Mouse (Mus musculus) cerebellum, adult 8-10 months (tissue): ENCODE measurements around the gene Mocs1.

Experiments used
- DNase-seq: peaks from one replicate; pipeline ENCODE4 v3.0.0; 2022

Mocs1 gene

DNA sequence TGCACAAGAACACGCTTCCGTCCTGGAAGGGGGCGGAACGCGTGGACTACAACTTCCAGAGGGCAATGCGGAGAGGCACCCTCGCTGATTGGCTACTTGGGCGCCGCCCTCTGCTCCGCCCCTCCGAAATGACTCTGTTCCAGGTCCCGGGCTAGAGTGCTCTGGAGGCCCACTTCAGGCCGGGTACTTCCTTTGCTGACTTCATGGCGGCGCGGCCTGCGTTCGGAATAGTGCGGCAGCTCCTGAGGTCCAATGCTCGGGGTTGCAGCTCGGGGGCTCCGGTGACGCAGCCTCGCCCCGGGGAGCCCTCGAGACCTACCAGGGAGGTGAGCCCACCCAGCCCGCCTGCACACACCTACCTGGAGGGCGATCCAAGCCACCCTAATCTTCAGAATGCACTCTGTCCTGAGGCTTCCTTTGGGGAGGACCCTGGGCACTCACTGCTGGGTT is at the start of gene Mocs1:
Mocs1 (plus strand) TSS at position 124 of the 450 bp plus-strand sequence.
- DNase-seq: peak; percentile 89

DNA sequence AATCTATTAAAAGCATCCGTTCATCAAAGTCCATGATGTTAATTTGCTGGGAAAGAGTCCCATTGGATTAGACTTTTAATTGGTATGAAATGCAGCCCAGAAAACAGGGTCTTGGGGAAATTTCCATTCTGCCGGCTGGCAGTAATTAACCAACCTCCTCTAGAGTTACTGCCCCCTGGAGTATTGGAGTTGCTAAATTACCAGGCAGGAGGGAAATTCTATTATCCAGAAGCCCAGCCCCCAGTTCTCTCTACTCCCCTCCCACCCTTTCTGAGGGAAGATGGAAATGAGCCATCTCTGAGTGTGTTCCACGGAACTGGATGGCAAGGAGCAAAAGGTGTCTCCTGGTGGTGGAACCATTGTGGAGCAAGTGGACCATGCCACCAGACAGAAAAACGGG is 48.5 kb upstream of the Mocs1 start:
- DNase-seq: no peak

DNA sequence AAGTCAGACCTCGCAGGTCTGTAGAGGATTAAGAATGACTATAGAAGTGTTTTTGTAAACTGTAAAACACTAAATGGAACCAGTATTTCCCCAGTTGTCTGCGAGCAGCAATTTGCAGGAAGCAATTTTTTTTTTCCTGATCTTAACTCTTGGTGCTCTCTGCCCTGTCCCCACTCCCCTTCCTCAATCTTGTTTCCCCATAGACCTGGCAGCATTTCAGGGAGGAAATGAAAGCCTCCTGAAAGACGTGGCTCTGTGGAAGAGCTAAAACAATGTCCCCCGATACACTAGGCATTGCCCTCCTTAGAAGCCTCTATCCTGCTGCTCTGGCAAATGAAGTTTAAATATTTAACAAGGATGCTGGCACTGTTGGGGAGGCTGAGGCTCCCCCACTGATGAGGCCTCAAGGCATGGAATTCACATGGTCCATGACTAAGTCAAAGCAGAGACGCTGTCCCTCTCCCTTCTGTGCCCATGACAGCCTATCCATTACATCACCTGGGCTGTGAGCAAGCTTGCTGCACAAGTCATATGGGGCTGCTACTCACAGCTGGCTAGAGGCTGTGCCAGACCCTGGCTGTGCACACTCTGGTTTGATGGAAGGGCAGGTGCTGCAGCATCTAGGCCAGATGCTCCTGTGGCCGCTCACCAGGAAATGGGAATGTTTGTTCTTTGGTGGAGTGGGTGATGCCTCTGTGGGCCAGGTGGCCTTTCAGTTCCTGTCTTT is 43.8 kb upstream of the Mocs1 start:
- no peak for DNase-seq

DNA sequence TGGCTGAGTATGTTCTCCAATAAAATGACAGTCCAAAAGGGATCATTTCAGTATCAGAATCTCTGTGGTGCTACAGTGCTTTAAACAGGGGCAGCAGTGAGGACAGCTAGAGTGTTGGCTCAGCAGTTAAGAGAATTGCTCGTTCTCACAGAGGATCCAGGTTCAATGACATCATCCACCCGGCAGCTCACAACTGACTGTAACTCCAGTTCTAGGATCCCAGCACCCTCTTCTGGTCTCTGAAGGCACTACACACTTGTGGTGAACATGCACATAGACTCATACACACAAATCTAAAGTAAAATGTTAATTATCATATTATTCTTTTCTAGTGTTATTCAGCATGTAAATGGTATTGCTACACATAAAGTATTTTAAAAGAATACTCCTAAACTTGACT is 40.4 kb upstream of the Mocs1 start:
- DNase-seq: no peak

DNA sequence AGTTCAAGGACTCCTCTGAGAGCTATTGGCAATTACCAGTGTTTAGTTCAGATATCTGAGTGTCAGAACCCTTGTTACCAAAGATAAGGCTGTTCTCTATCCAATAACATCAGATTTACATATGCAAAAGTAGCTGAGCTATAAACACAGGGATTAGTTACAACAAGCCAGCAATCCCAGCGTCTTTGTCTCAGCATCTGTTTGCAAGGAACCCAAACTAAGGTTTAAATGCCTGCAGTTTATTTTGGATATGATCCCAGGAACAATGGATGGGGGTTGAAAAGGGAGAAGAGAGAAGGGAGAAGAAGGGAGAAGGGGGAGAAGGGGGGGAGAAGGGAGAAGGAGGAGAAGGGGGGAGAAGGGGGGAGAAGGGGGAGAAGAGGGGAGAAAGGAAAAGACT is 35.4 kb upstream of the Mocs1 start:
- no peak for DNase-seq

DNA sequence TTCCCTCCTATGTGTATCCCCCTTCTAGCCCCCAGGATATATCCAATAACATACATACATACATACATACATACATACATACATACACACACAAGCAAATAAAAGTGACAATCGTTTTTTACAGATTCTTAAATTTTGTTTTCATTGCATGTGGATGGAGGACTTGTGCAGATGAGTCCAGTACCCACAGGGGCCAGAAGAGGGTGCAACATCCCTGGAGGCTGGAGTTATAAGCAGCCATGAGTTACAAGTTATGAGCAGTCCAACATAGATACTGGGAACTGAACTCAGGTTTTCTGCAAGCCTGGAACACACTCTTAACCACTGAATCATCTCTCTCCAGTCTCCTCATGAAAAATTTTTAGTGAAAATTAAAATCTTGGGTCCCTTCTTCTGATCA is 33.3 kb upstream of the Mocs1 start:
- no peak for DNase-seq

DNA sequence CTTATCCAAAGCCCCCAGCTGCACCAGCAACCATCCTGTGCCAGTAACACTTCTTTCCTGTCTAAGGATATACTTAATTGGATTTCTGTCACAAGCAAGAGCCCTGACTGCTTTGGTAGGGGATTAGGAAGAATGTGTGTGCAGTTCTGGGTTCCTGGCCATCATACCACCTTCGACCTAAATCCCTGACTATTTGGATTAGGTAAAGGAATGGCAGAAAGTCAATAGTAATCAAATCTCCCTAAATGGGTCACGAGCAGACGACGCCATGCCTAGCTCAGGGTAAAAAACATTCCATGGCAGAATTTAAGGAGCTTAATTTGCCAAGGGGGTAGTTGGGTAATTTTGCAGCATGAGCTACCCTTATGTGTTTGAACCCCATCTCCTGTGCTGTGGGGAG is 28.6 kb upstream of the Mocs1 start:
- DNase-seq: no peak

DNA sequence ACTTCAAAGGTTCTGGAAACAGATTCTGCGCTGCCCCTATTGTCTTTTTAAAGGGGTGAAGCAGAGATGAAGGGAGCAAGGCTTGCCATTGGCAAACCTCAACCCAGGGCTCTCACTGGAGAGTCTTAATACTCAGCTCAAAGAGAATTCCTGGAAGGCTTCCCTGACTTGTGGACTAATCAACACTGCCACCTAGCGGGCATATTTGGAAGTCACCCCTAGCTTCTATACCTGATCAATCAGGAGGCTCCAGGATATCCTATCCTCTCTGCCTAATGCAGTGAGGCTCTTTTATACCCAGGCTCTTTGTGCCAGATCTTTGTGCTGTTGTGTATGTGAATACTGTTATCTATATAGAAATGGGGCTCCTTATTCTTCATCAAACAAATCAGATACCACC is 28.0 kb upstream of the Mocs1 start:
- peak; percentile 81 for DNase-seq

DNA sequence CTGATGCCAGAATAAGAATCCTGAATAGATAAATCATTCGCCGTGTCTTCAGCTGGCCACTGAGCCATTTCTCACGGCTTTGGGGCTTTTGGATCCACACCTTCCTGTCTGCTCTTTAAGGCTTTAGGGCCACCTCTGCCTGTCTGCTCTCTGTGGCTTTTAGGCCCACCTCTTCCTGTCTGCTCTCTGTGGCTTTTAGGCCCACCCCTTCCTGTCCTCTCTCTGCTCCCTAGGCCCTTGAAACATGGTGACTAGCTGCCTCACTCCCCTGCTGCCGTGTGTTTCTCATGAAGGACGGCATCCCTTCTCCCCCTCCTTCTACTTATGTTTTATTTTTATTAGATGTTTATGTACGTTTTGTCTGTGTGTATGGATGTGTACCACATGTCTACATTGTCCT is 25.0 kb upstream of the Mocs1 start:
- DNase-seq: no peak

DNA sequence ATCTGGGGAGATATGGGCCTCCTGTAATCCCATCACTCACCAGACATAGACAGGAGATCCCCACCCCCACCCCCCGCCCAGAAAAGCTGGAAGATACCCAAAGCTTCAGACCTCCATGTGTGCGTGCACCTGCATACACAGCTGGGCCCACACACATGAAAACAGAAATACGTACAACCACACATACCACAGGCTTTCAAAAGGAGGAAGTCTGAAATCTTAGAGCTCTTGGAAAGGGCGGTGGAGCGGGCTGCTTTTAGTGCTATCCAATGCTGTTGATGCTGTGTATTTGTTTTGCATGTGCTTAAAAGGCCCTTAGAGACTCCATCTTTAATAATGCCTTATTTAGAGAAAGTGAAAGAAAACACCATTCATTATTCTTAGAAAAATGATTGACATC is 22.2 kb upstream of the Mocs1 start:
- DNase-seq: no peak

DNA sequence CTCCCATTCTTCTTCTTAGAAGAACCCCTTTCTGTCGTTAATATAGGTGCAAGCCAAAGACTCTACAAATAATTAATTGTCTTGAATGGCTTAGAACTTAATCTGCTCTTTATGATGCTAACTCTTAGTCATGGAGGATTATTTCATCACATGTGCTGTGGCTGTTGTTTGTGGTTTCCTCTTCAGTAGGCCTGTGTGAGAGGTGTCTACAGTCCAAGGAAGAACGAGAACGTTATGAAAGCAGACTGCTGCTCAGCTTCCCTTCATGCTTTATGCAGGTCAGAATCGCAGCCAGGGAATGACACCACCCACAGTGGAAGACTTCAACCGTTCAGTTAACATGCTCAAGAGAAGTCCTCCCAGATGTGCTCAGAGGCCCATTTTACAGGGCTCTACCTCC is 15.2 kb upstream of the Mocs1 start:
- no peak for DNase-seq

DNA sequence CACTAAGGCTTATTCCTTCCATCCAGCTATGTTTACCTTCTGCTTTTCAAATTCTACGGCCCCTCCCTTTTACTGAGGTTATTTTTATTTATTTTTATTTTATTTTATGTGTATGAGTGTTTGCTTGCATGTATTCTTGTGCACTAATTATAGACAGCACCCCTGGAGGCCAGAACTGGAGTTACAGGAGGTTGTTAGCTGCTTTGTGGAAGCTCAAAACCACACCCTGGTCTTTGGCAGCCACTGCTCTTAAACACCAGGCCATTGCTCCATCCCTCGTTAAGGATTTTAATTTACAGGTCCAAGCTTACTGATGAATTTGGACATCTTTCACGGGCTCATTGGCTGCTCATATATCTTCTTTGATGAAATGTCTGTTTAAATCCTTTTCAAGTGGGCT is 14.6 kb upstream of the Mocs1 start:
- DNase-seq: no peak

DNA sequence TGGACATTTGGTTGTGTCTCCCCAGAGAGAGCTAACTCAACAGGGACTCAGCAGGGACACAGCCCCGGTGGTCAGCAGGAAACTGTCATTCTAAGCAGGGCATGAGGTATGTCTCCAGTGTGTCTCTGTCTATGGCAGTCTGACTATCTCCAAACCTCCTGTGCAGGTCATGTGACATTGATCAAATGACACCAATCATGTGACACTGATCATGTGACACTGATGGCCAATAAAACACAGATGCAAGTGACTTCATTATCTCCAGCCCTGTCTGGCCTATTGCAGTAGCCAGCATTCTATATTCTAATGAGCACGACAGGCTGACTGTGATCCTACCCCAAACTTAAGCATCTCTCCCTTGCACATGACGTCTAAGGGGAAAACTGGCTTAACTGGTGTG is 11.9 kb upstream of the Mocs1 start:
- DNase-seq: no peak

DNA sequence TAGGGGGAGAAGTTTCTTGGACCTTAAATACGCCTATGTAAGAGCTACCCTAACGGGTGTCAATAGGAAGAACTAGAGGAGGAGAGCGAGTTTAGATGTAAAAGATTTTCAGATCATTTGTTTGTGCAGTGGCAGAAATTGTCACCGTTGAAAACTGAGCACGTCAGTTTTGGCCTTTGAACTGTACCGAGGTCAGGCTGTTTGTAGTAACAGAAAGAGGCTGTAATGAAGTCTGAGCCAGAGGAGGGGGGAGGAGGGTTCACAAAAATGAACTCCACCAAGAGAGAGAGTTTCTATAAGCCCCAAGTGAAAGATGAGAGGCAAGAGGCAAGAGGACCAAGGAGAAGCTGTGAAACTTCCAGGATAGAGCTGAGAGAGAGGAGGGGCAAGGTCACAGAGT is 8.3 kb upstream of the Mocs1 start:
- DNase-seq: no peak

DNA sequence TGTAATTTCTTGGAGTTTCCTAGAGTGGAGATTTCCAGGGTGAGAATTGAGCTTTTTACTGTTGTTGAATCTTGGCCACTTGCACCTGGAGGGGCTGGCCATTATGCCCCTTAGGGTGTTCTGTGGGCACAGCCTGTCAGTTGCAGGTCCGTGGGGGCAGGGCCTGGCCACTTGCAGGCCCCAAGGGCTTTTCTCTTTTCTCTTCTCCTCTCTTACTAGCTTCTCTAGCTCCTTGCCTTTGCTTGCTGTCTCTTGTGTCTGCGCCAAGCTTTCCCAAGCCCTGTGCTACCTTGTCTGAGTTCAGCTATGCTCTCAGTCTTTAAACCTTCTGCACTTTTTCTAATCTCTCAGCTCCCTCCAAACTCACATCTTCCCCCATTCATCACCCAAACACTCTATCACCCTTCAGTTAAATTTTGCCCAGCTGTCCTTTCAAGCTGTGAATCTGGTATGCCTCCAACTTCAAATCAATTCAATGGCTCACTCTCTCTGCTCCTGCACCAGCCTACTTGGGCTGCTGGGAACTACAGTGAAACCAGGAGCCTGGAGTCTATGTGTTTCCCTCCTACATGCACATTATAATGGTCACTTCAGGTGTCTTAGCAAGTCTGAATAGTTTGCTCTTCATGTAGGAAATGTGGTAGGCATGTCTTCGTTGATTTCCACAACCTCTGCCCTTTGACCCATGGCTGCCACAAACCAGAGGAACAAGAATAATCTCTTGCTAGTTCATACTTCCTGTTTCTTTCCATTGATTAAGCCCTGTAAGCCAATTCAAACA is 5.7 kb upstream of the Mocs1 start:
- no peak for DNase-seq

DNA sequence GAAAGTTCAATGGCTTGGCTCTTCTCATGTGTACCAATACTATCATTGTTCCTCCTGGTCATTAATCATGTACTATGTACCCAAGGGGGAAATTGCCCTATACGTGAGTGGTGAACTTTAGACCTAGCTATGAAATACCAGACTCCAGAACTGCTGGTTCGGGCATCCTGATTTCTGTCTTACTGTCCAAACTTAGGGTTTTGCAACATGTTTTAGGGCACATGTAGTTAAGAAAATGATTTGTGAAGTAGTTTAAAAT is 5.2 kb upstream of the Mocs1 start:
- DNase-seq: no peak

DNA sequence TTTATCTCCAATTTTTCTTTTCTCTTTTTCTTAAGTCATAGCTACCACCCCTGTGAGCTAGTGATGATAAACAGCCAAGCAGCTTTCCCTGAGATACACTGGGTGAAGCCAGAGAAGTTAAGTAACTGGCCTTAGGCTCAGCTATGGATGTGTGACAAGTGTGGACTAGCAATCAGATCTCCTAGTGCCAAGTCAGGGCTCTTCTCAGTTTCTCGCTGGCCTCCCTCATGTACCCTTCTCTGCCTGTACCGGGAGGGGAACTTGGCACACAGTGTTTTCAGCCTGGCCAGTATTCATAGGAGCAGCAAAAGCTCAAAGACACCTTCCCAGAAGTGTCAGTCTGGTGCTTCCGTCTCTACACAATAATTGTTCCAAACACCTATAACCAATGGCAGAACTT is 4.3 kb upstream of the Mocs1 start:
- DNase-seq: no peak

DNA sequence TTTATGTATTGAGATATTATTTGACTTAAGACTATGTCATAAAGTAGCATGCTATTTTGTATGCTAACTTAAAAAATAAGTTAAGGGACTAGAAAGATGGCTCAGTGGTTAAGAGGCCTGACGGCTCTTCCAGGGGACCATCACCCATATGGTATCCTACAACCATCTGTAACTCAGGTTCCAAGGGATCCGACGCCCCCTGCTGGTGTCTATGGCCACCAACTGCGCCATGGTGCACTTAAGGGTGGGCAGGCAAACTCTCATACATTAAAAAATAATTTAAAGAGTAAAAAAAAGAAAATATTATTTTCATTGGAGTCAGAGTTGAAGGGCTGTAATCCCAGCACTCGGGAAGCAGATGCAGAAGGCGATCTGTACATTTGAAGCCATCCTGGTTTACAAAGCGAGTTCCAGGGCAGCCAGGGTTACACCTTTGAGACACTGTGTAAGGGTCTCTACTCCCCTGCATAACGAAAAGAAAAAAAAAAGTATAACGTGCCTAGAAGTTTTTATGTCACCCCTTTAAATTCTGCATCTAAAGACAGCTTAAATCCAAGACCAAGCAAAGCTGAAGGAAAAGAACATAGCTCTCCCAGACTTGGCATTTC is 427 bp upstream of the Mocs1 start:
- no peak for DNase-seq

DNA sequence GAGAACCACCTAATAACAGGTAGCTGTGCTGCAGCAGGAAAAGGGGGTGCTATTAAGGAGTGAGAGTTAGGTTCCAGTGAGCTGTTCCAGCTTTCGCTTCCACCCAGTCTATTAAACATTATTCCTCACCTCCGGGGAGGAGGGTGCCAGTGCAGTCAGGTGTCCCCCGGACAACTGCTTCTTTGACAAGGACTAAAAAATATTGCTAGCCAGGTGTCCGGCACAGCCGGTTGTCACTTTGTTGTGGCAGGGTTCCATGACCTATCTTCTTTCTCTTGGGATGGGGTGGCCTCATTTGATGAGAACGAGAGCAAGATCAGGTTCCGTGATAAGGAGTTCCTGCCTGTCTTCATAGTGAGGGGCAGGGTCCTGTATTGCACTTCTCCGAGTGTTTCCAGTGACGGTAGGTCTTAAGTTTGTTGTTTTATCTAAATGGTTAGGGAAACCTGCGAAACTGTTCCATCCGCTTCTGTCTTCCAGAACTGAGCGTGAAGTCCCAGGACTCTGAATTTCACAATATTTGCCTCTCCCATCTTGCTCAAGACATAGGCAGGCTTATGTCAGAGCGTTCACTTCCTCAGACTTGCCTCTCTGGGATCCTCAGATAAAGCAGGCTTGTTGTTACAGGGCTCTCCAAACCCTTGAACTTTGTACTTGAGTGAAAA is 721 bp downstream of the Mocs1 start:
- DNase-seq: peak; percentile 52

DNA sequence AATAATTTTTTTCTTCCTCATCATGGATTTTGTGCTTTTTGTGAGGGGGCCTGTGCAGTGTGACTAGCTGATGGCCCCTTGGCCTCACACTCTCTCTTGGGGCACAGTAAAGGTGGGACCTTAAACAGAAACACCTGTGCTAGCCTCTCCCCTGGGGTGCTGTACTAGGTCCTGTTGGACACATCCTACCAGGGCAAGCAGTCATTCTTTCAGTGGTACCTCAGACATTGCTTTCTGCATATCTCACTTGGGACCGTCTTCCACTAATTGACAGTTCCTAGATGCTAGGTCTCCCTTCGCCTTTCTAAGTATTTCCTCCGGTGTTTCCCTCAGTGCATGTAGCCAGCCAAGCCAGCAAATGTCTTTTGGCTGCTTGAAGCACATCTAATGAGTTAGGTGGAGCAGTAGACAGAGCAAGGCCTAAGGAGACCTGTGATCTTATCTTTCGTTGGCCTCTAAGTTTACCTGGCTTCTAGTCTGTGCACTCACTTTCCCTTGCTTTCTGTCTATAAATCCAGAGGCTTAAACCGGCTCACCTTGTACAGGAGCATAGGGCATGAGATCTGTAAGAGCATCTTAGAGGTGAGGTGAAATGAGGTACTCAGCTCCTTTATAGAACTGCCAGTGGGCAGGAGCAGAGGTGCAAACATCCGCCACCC is 1.4 kb downstream of the Mocs1 start:
- no peak for DNase-seq

DNA sequence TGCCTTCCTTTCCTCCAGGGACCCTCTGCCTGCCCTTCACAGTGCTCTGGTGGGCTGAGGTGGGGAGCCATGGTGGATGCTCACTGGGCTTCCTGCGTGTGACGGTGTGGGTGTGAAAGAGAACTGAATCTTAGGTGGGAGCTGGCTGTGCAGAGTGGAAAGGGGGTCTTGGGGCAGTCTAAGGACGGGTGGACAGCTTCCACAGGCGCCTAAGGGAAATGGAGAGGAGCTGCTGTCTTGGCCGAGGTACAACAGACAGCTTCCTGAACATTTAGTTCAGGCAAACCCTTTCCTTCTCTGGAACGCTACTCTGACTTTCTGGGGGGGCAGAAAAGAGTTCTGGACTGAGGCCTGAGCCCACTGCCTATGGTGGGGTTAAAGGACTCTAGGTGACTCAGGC is 2.0 kb downstream of the Mocs1 start:
- DNase-seq: no peak

DNA sequence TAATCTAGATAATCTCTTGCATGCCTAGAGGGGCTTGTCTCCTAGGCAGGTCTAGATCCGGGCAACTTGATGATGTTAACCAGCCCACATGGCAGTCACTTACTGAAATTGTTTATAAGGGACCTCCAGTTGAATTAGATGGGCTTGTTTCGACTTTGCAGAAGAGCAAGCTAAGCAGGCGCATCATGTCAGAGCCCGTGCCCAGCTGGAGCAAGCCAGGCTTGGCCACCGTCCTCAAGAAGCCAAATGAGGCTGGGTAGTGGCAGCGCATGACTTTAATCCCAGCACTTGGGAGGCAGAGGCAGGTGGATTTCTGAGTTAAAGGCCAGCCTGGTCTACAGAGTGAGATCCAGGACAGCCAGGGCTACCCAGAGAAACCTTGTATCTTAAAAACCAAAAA is 3.0 kb downstream of the Mocs1 start:
- no peak for DNase-seq

DNA sequence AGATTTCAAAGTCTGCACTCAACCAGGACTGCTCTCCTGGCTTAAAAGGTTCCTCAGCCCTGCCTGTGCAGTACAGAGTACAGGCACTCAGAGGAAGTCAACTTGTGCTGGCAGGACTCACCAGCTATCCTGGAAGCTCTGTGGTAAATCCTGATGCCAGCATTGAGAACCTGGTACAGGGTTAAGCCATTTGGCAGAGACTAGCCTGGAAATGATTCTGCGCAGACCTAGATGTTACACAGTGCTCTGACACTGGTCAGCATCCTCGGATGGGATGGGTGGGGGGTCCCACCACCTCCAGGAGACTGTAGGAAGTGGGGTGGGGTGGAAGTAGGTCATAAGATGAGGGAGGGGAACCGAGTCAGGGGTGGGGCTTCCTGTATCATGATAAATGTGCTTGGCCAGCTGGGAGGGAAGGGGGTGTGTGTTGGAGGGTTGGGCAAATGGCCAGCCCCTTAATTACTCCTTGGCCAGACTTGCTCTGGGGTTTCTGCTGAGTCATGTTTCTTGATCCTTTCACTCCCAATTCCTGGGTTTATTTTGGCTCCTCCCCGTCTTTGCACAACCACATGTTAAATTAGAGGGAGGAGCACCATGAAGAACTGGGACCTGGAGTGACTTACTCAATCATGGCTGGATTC is 4.0 kb downstream of the Mocs1 start:
- no peak for DNase-seq
